Mouse (Mus musculus): ENCODE measurements at regions not wholly inside any gene's neighbourhood (a gene's known extent, or its start where the extent isn't known, plus 50 kb on each side); places are given as distances from the start of the nearest gene placed in this dataset.

DNA sequence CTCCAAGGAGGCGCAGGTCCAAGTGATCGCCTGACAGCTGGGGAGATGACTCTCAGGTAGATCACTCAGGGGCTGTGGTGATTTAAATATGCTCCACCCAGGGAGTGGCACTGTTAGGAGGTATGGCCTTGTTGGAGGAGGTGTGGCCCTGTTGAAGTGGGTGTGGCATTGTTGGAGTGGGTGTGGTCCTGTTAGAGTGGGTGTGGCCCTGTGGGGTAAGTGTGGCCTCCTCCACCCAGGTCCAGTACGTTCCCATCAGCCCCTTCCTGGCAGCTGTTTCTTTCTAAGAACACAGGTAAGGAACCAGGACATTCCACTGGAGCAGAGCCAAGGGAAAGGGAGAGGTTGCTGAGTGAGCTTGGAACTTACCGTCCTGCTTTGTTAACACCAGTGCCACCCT, 125.1 kb downstream of the Cryba4 start:
- no peak for ATAC-seq
- no peaks in the 10 kb centered on the region for H3K9me3 ChIP-seq (ENCODE audit: low read length)
- H3K27ac ChIP-seq (ENCODE audit: low read depth, low read length) = no peak overlapping the region
- H3K9ac ChIP-seq = no peak overlapping the region
- H3K4me1 ChIP-seq (ENCODE audit: insufficient read depth) = no peaks in the 10 kb centered on the region
- no peak for DNase-seq
- no peaks in the 10 kb centered on the region for H3K36me3 ChIP-seq (ENCODE audit: insufficient read depth)
- no peak overlapping the region for H3K4me3 ChIP-seq (ENCODE audit: low read depth, low read length)
- no peak for TF ChIP-seq CTCF (IDR thresholded peaks at IDR 0.05; ENCODE audit: low read depth)
- no peaks in the 10 kb centered on the region for H3K27me3 ChIP-seq (ENCODE audit: insufficient read depth, low read length)
- no peak overlapping the region for H3K4me2 ChIP-seq (ENCODE audit: low read depth)
- WGBS = 72% methylated on average over 4 of the region's 4 CpGs

DNA sequence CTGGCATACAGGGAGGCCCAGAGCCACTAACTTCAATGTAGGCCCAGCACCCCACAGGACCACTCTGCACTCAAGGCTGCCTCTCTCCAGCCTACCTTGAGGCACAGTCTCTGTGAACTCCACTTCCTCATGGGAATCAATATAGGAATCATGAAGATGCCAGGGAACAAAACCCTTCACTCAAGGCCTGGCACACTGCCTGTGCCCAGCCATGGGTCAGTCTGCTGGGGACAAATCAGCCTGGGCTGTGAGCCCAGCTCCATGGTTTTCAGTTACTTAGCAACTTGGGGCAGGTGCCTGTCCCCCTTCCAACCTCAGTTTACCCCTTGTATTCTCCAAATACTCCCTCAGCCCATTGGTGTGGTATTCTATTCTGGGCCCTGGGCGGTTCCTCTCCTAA, 119.6 kb downstream of the Cryba4 start:
- no peak for TF ChIP-seq CTCF (IDR thresholded peaks at IDR 0.05; ENCODE audit: low read depth)
- Histone ChIP-seq H3K4me1 (ENCODE audit: insufficient read depth) (peaks cover 12% of the 10 kb centered on the region; the same call in 1 of the 2 replicates), H3K27ac (ENCODE audit: low read depth, low read length) (no peak overlapping the region), H3K27me3 (ENCODE audit: insufficient read depth, low read length) (no peaks in the 10 kb centered on the region), H3K9ac (no peak overlapping the region), H3K9me3 (ENCODE audit: low read length) (no peaks in the 10 kb centered on the region), H3K4me2 (ENCODE audit: low read depth) (no peak overlapping the region), H3K36me3 (ENCODE audit: insufficient read depth) (no peaks in the 10 kb centered on the region), H3K4me3 (ENCODE audit: low read depth, low read length) (no peak overlapping the region)
- ATAC-seq = no peak; the same call in 1 of the 2 replicates
- peak; percentile 73 for DNase-seq
- WGBS = 79% methylated on average over 1 of the region's 1 CpGs

DNA sequence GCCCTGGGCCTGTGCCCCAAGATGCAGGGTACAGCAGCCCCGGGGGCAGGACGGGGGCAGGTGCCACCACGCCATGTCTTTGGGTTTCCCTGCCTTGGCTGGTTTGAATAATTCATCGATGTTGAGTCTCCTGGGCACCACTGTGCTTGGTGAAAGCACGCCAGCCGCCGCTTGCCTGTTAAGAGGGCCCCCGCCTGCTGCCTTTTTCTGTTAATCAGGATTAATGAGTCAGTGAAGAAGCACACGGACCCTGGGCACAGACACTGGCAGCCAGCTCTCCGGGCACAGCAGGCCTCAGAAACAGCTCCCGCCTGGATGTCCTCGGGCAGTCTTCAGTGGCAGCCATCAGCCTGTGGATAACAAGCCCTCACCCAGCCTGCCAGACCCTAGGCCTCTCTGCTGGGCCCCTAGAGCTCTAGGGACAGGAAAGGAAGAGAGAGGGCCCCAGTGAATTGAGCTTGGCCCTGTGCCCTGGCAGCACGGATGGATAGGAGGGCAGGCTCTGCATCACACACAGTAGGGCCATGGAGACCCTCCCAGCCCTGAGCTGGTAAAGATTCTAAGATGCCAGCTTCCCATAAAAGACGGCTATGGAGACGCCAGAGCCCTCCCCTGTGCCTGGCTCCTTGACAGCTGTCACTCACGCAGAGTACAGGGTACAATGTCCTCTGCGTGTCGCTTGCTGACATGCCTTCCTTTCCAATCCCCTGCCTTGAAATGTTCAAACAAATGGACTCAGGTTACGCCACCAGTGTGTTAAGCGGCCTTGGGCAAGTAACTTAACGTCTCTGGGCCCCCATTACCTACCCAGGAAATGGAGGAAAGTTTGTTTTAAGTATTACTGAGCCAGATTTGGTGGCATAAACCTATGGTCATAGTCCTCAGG, 118.4 kb downstream of the Cryba4 start:
- Histone ChIP-seq H3K9ac (peak overlapping the region; percentile 14; the same call in 1 of the 2 replicates), H3K9me3 (ENCODE audit: low read length) (no peaks in the 10 kb centered on the region), H3K4me1 (ENCODE audit: insufficient read depth) (peaks cover 12% of the 10 kb centered on the region; the same call in 1 of the 2 replicates), H3K27ac (ENCODE audit: low read depth, low read length) (peak overlapping the region; percentile 59), H3K4me2 (ENCODE audit: low read depth) (no peak overlapping the region), H3K4me3 (ENCODE audit: low read depth, low read length) (no peak overlapping the region), H3K36me3 (ENCODE audit: insufficient read depth) (no peaks in the 10 kb centered on the region), H3K27me3 (ENCODE audit: insufficient read depth, low read length) (no peaks in the 10 kb centered on the region)
- no peak for TF ChIP-seq CTCF (IDR thresholded peaks at IDR 0.05; ENCODE audit: low read depth)
- peak; percentile 91 for ATAC-seq
- whole genome bisulfite sequencing = 19% methylated on average over 21 of the region's 21 CpGs
- DNase-seq = peak; percentile 83

DNA sequence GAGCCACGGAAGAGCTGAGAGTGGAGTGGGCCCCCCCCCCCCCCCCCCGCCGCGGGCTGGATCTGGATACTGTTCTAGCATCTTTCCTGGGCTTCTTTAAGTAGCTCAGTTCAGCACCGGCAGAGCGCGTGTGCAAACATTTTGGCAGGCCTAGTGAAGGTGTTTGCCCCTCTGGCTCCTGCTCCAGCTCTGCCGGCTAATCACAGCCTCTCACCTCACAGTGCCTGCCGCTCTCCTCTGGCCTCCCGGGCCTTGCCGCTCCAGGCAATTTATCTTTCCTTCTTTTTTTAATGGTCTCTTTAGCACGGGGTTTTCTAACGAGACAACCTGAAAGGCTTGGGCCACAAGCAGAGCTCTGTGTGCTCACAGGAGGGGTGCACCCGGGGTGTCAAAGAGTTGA, 115.7 kb downstream of the Cryba4 start:
- Histone ChIP-seq H3K4me1 (ENCODE audit: insufficient read depth) (peaks cover 12% of the 10 kb centered on the region; the same call in 1 of the 2 replicates), H3K4me2 (ENCODE audit: low read depth) (no peak overlapping the region), H3K36me3 (ENCODE audit: insufficient read depth) (no peaks in the 10 kb centered on the region), H3K27ac (ENCODE audit: low read depth, low read length) (no peak overlapping the region), H3K9ac (no peak overlapping the region), H3K9me3 (ENCODE audit: low read length) (no peaks in the 10 kb centered on the region), H3K4me3 (ENCODE audit: low read depth, low read length) (no peak overlapping the region), H3K27me3 (ENCODE audit: insufficient read depth, low read length) (no peaks in the 10 kb centered on the region)
- 22% methylated on average over 10 of the region's 14 CpGs for WGBS
- no peak for TF ChIP-seq CTCF (IDR thresholded peaks at IDR 0.05; ENCODE audit: low read depth)
- DNase-seq (no peak), ATAC-seq (no peak)

DNA sequence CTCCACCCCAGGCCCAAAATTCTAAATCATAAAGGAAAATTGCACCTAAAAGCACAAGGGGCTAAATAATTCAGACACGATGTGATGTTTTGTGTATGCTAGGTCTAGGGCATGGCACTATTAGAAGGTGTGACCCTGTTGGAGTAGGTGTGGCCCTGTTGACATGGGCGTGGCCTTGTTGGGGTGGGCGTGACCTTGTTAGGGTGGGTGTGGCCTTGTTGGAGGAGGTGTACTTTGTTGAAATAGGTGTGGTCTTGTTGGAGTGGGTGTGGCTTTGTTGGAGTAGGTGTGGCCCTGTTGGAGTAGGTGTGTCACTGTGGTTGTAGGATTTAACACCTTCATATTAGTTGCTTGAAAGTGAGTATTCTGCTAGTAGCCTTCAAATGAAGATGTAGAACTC, 114.1 kb downstream of the Cryba4 start:
- DNase-seq (no peak), ATAC-seq (no peak)
- H3K27me3 ChIP-seq (ENCODE audit: insufficient read depth, low read length) = no peaks in the 10 kb centered on the region
- H3K4me3 ChIP-seq (ENCODE audit: low read depth, low read length) = no peak overlapping the region
- H3K27ac ChIP-seq (ENCODE audit: low read depth, low read length) = no peak overlapping the region
- H3K36me3 ChIP-seq (ENCODE audit: insufficient read depth) = no peaks in the 10 kb centered on the region
- H3K4me1 ChIP-seq (ENCODE audit: insufficient read depth) = peaks cover 10% of the 10 kb centered on the region; the same call in 1 of the 2 replicates
- WGBS = 94% methylated on average over 3 of the region's 3 CpGs
- TF ChIP-seq CTCF (IDR thresholded peaks at IDR 0.05; ENCODE audit: low read depth) = no peak
- no peak overlapping the region for H3K9ac ChIP-seq
- no peaks in the 10 kb centered on the region for H3K9me3 ChIP-seq (ENCODE audit: low read length)
- no peak overlapping the region for H3K4me2 ChIP-seq (ENCODE audit: low read depth)

DNA sequence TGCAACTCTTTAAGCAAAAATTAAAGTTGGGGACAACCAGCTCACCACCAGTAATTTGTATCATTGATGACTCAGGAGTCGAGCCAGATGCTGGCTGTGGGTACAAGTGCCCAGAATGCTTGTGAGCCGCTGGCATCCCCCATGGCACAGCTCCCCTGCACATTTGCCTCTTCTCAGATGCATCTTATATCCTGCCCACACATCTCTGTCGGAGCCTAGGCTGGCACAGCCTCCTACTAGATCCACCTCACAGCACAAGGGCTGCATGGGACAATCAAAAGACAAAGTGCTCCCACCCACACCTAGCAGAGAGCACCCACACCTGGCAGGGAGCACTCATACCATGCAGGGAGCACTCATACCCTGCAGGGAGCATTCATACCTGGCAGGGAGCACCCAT, 109.6 kb downstream of the Cryba4 start:
- no peak for DNase-seq
- no peak for ATAC-seq
- no peak overlapping the region for H3K27ac ChIP-seq (ENCODE audit: low read depth, low read length)
- TF ChIP-seq CTCF (IDR thresholded peaks at IDR 0.05; ENCODE audit: low read depth) = no peak
- H3K36me3 ChIP-seq (ENCODE audit: insufficient read depth) = no peaks in the 10 kb centered on the region
- H3K4me1 ChIP-seq (ENCODE audit: insufficient read depth) = no peaks in the 10 kb centered on the region
- 71% methylated on average over 3 of the region's 3 CpGs for WGBS
- no peak overlapping the region for H3K4me2 ChIP-seq (ENCODE audit: low read depth)
- no peaks in the 10 kb centered on the region for H3K27me3 ChIP-seq (ENCODE audit: insufficient read depth, low read length)
- H3K9ac ChIP-seq = no peak overlapping the region
- H3K9me3 ChIP-seq (ENCODE audit: low read length) = no peaks in the 10 kb centered on the region
- H3K4me3 ChIP-seq (ENCODE audit: low read depth, low read length) = no peak overlapping the region

DNA sequence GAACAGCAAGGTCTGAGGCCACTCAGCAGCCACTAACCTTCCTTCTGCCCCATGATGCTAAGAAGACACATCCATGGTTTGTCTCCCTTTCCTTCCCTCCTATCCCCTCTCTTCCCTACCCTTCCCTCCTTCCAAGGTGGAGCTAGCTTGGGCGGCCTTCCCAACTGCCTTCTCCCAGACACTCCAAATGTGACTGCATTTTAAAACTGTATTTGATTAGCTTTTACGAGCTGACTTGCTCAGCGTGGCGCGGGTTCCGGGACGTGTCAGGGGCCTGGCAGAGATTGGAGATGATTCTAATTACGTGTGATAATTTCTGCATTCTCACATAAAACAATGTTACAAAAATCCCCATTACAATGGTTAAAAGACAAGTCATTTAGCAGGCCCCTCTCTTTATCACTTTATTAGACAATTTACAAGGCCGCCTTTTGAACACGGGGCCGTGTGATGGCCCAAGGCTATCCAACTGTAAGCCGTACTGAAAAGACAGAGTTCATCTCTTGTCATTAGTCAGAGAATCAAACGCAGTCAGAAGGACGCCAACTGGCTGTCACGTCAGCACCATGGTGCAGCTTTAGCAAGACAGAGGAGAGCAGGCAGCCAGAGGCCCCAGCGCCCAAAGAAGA, 108.2 kb downstream of the Cryba4 start:
- no peak for TF ChIP-seq CTCF (IDR thresholded peaks at IDR 0.05; ENCODE audit: low read depth)
- ATAC-seq (peak; percentile 76; the same call in 1 of the 2 replicates), DNase-seq (peak; percentile 60)
- Histone ChIP-seq H3K36me3 (ENCODE audit: insufficient read depth) (no peaks in the 10 kb centered on the region), H3K4me1 (ENCODE audit: insufficient read depth) (no peaks in the 10 kb centered on the region), H3K4me2 (ENCODE audit: low read depth) (no peak overlapping the region), H3K9me3 (ENCODE audit: low read length) (no peaks in the 10 kb centered on the region), H3K27me3 (ENCODE audit: insufficient read depth, low read length) (no peaks in the 10 kb centered on the region), H3K27ac (ENCODE audit: low read depth, low read length) (peak overlapping the region; percentile 42; the same call in 1 of the 2 replicates), H3K4me3 (ENCODE audit: low read depth, low read length) (no peak overlapping the region), H3K9ac (no peak overlapping the region)
- WGBS = 47% methylated on average over 16 of the region's 16 CpGs

Measured in forebrain, postnatal 0 days (tissue).